Mouse (Mus musculus) forebrain, postnatal 0 days (tissue): ENCODE data around the gene Mvb12a. TPM values are rescaled to one million over a fixed set of nuclear protein-coding genes. Genes with fewer than 3 reads are reported as not detected.

ENCODE experiments used
- ATAC-seq: fragments of 200-750 bp; cut with Nextera tagmentation; 2 replicates; pipeline ENCODE4 v1.8.0; 2017; ENCODE audit warnings: mild to moderate bottlenecking, moderate library complexity
- DNase-seq: peaks from one replicate; pipeline ENCODE4 v3.0.0-alpha.2; 2015
- H3K27ac ChIP-seq: fragments of 300-500 bp; sonication (generic); 2 replicates; pipeline ENCODE4 v1.5.1; 2014; ENCODE audit warnings: low read depth, mild to moderate bottlenecking, antibody characterized with exemption, low read length, moderate library complexity, mixed read lengths
- H3K27me3 ChIP-seq: fragments of 300-500 bp; sonication (generic); 2 replicates; pipeline ENCODE4 v1.6.1; 2014; ENCODE audit warnings: mild to moderate bottlenecking, low read length, mixed read lengths; ENCODE audit not compliant: insufficient read depth
- H3K36me3 ChIP-seq: fragments of 300-500 bp; sonication (generic); 2 replicates; pipeline ENCODE4 v1.6.1; 2014; ENCODE audit warnings: mild to moderate bottlenecking, moderate library complexity; ENCODE audit not compliant: insufficient read depth
- H3K4me1 ChIP-seq: fragments of 300-500 bp; sonication (generic); 2 replicates; pipeline ENCODE4 v1.6.1; 2014; ENCODE audit warnings: antibody characterized with exemption; ENCODE audit not compliant: insufficient read depth
- H3K4me2 ChIP-seq: fragments of 300-500 bp; sonication (generic); 2 replicates; pipeline ENCODE4 v1.6.1; 2014; ENCODE audit warnings: low read depth, mild to moderate bottlenecking, moderate library complexity
- H3K4me3 ChIP-seq: fragments of 300-500 bp; sonication (generic); 2 replicates; pipeline ENCODE4 v1.5.1; 2014; ENCODE audit warnings: low read depth, low read length, mixed read lengths
- H3K9ac ChIP-seq: fragments of 300-500 bp; sonication (generic); 2 replicates; pipeline ENCODE4 v1.6.1; 2014; ENCODE audit warnings: mild to moderate bottlenecking
- H3K9me3 ChIP-seq: fragments of 300-500 bp; sonication (generic); 2 replicates; pipeline ENCODE4 v1.6.1; 2016; ENCODE audit warnings: low read length
- CTCF ChIP-seq: sonication (generic); IDR thresholded peaks from 2 replicates; pipeline ENCODE4 v1.5.1; 2016; ENCODE audit warnings: antibody characterized with exemption, control low read depth, low read depth
- WGBS: fragments of 180-500 bp; shearing (Covaris S2); extraction: QIAGEN DNeasy Blood & Tissue Kit; methylation state at CpG from one replicate; pipeline ENCODE4 v1.1.7; 2014; 5-methylcytosine and 5-hydroxymethylcytosine counted together
- polyA plus RNA-seq: library from polyadenylated mRNA; unstranded; fragments of >200 nt; fragmentation: Nextera tagmentation; extraction: Ambion mirVana; gene quantifications from 2 replicates; pipeline ENCODE4 v1.2.1, GENCODE M21; 2015
- total RNA-seq: library from RNA; depleted of rRNA; stranded (reverse); fragments of >200 nt; gene quantifications from 2 replicates; pipeline ENCODE4 v1.2.3, GENCODE M21; 2014; rRNA removed

The Mvb12a gene
- total RNA-seq (70.5 and 81.7 TPM in 2 replicates), polyA plus RNA-seq (73.4 and 87.4 TPM in 2 replicates)

GRCm38 (mm10) chr8:71542632-71543343 is at the start of gene Mvb12a:
TSS of gene Mvb12a (plus strand) at chr8:71542922.
- peak within 1 kb of the TSS; percentile 75 for H3K4me3 ChIP-seq
- WGBS, result 0% methylated on average over 51 of the region's 55 CpGs
- no peaks in the 10 kb centered on the region for H3K9me3 ChIP-seq
- H3K36me3 ChIP-seq, result peaks cover 24% of the 10 kb centered on the region
- no peaks in the 10 kb centered on the region for H3K27me3 ChIP-seq
- peak; percentile 97 for ATAC-seq
- H3K4me2 ChIP-seq, result peak within 1 kb of the TSS; percentile 90
- H3K9ac ChIP-seq, result peak within 1 kb of the TSS; percentile 74
- 0 out of 2 replicates have a peak within 1 kb of the TSS, but pooled peaks have one; percentile 31 for H3K27ac ChIP-seq
- no peaks in the 10 kb centered on the region for H3K4me1 ChIP-seq
- no peak for TF ChIP-seq CTCF
- peak; percentile 98 for DNase-seq

DNA sequence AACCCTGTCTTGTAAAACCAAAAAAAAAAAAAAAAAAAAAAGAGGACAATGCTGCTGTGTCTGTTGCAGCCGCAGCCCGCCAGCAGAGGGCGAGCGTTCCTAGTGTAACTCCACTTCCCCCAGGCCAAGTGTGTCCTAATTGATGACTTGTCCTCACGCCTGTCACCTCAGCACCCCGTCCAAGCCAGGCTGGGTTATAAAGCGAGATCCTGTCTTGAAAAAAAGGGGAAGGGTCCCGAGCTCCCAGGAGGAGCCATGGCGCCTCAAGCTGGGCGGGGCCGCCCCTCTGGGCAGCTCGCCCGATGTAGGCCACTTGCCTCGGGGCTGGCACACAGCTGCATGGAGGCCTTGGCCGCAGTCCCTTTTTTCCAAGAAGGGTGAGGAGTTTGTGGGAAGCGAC is 47.7 kb upstream of the Mvb12a start:
- H3K27ac ChIP-seq, result no peak overlapping the region
- ATAC-seq (peak; percentile 83), DNase-seq (peak; percentile 84)
- H3K4me1 ChIP-seq, result no peaks in the 10 kb centered on the region
- no peak overlapping the region for H3K4me3 ChIP-seq
- no peaks in the 10 kb centered on the region for H3K9me3 ChIP-seq
- no peak overlapping the region for H3K9ac ChIP-seq
- H3K27me3 ChIP-seq, result no peaks in the 10 kb centered on the region
- TF ChIP-seq CTCF, result peak; percentile 76
- peak overlapping the region; percentile 35; the same call in 1 of the 2 replicates for H3K4me2 ChIP-seq
- WGBS, result 19% methylated on average over 16 of the region's 16 CpGs
- peaks cover 18% of the 10 kb centered on the region for H3K36me3 ChIP-seq

DNA sequence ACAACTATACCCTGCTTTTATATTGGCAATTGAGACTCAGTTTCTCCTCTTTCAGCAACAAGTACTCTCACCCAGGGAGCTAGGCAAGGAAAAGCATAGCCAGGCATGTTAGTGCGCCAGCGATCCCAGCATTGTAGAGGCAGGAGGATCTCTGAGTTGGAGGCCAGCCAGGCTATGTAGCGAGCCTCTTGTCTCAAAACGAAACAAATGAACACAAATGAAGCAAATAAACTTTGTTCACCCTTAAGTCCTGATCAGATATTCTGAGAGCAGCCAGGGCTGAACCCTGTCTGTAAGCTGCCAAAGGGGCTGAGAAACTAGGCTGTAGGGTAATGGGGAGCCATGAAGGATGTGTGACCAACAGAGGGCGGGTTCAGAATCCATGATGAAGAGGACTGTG is 46.9 kb upstream of the Mvb12a start:
- WGBS, result 81% methylated on average over 5 of the region's 5 CpGs
- Histone ChIP-seq H3K36me3 (peaks cover 18% of the 10 kb centered on the region), H3K27me3 (no peaks in the 10 kb centered on the region), H3K4me1 (no peaks in the 10 kb centered on the region), H3K9ac (no peak overlapping the region), H3K4me3 (no peak overlapping the region), H3K4me2 (no peak overlapping the region), H3K9me3 (no peaks in the 10 kb centered on the region), H3K27ac (no peak overlapping the region)
- DNase-seq (no peak), ATAC-seq (no peak)
- TF ChIP-seq CTCF, result no peak

DNA sequence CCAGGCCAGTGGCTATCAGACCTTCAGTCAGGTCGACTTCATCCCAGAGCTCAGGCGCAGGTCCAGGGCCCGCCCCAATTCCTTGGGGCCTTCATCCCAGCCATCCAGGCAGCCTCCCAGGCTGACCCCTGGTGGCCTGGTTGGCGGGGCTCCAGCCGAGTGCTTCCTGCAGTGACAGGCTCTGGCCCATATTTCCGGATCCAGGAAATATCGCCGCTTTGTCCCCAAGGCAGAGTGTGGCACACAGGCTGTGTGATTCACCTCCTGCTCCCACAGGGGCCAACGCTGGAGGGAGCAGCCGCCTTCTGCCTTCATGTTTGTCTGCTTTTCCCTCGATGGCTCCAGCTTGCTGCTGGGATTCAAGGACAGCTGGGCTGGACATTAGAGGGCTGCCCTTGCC is 46.2 kb upstream of the Mvb12a start:
- Histone ChIP-seq H3K4me1 (no peaks in the 10 kb centered on the region), H3K27ac (no peak overlapping the region), H3K4me2 (no peak overlapping the region), H3K9me3 (no peaks in the 10 kb centered on the region), H3K4me3 (no peak overlapping the region), H3K9ac (no peak overlapping the region), H3K36me3 (peaks cover 14% of the 10 kb centered on the region), H3K27me3 (no peaks in the 10 kb centered on the region)
- DNase-seq, result no peak
- TF ChIP-seq CTCF, result 0 out of 2 replicates have a peak, but pooled peaks have one; percentile 15
- 54% methylated on average over 11 of the region's 11 CpGs for WGBS
- no peak for ATAC-seq

DNA sequence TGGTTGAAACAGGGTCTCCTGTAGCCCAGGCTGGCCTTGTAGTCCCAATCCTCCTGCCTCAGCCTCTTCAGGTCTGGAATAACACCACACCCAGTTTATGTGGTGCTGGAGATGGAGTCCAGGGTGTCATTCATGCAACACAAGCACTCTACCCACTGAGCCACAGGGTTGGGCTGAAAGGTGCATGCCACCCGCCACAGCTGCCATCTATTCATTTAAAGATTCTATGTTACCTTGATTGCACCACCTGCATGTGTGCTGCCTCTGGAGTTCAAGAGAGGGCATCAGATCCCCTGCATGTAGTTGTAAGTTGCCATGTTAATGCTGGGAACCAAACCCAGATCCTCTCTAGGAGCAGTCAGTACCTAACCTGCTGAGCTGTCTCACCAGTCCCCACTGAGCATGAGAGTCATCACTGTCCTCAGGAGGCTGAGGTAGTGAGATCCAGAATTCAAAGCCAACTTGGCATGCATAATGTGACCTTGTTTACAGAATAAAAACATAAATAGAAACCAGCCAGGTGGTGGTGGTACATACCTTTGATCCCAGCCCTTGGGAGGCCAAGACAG is 45.6 kb upstream of the Mvb12a start:
- 89% methylated on average over 1 of the region's 1 CpGs for WGBS
- Histone ChIP-seq H3K4me1 (no peaks in the 10 kb centered on the region), H3K4me2 (no peak overlapping the region), H3K4me3 (no peak overlapping the region), H3K9me3 (no peaks in the 10 kb centered on the region), H3K27ac (no peak overlapping the region), H3K9ac (no peak overlapping the region), H3K36me3 (peaks cover 11% of the 10 kb centered on the region), H3K27me3 (no peaks in the 10 kb centered on the region)
- no peak for TF ChIP-seq CTCF
- no peak for ATAC-seq
- DNase-seq, result no peak

GRCm38 (mm10) chr8:71497881-71498501 is 44.7 kb upstream of the Mvb12a start:
- Histone ChIP-seq H3K4me3 (no peak overlapping the region), H3K4me1 (no peaks in the 10 kb centered on the region), H3K27ac (no peak overlapping the region), H3K4me2 (no peak overlapping the region), H3K27me3 (no peaks in the 10 kb centered on the region), H3K36me3 (peaks cover 3% of the 10 kb centered on the region; the same call in 1 of the 2 replicates), H3K9ac (no peak overlapping the region), H3K9me3 (no peaks in the 10 kb centered on the region)
- DNase-seq, result no peak
- no peak for ATAC-seq
- TF ChIP-seq CTCF, result no peak
- WGBS, result 29% methylated on average over 15 of the region's 15 CpGs
